ENCODE assay signal across 34 mouse cellular contexts in the genomic region with DNA sequence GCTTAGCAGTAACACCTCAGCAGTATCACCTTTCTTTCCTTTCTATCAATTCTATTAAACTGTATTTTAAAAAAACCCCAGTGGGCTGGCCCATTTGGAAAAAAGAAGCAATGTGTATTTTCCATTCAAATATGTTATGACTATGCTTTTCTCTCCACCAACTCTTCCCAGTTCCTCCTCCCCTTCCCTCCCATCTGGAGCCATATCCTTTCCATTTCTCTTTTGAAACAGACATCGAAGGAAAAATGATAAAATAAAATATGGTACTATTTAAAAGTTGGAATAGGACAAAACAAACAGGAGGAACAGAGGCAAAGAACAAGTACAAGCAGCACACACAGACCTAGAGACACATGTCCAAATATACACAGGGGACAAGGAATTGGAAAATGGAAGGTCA.
"Had no signal": no experiment of that assay in that cellular context is flagged by ENCODE, and none has a peak within 500 bp of the region (broad histone marks: within the 10 kb centered on the region; RNA-seq: fewer than 3 reads in every experiment).

No protein-coding gene starts in this region.

- H3K4me3 ChIP-seq: heart, embryonic 12.5 days; heart, embryonic 13.5 days; heart, embryonic 15.5 days; hindbrain, embryonic 10.5 days; hindbrain, embryonic 12.5 days; hindbrain, embryonic 13.5 days; hindbrain, embryonic 15.5 days; intestine, embryonic 15.5 days; kidney, embryonic 15.5 days; layer of hippocampus, adult 2 months; left cerebral cortex, adult 2 months had no signal

- ATAC-seq: hindbrain, postnatal 0 days; inflammation-experienced regulatory T-cells, adult 6 months; intestine, embryonic 15.5 days; intestine, embryonic 16.5 days; intestine, postnatal 0 days had no signal

- H3K4me2 ChIP-seq: heart, embryonic 11.5 days; heart, embryonic 12.5 days; heart, embryonic 13.5 days; heart, embryonic 15.5 days; hindbrain, embryonic 12.5 days; hindbrain, embryonic 13.5 days; hindbrain, embryonic 14.5 days; hindbrain, embryonic 15.5 days; intestine, embryonic 15.5 days; kidney, embryonic 15.5 days had no signal

- DNase-seq: heart, postnatal 10 days; heart, postnatal 14 days; heart, postnatal 36 days; heart, postnatal 4 days; kidney, adult 11 months; kidney, adult 18-20 months; kidney, adult 2 months; kidney, adult 8-10 months; kidney, adult 9 months; kidney, postnatal 10 days; kidney, postnatal 14 days; kidney, postnatal 25 days; kidney, postnatal 36 days; kidney, postnatal 4 days; layer of hippocampus, adult 9-11 months; layer of hippocampus, postnatal 36 days had no signal

- H3K36me3 ChIP-seq: heart, embryonic 12.5 days; heart, embryonic 13.5 days; heart, embryonic 15.5 days; hindbrain, embryonic 10.5 days; hindbrain, embryonic 12.5 days; hindbrain, embryonic 13.5 days; hindbrain, embryonic 15.5 days; intestine, embryonic 15.5 days; kidney, embryonic 15.5 days had no signal

- H3K27ac ChIP-seq: heart, embryonic 13.5 days; heart, embryonic 15.5 days; hindbrain, embryonic 10.5 days; hindbrain, embryonic 12.5 days; hindbrain, embryonic 13.5 days; hindbrain, embryonic 14.5 days; hindbrain, embryonic 15.5 days; hindbrain, postnatal 0 days; intestine, embryonic 15.5 days; kidney, embryonic 15.5 days; kidney, postnatal 0 days; layer of hippocampus, adult 2 months; left cerebral cortex, adult 2 months had no signal

- H3K9ac ChIP-seq: heart, embryonic 12.5 days; heart, embryonic 13.5 days; heart, embryonic 15.5 days; hindbrain, embryonic 12.5 days; hindbrain, embryonic 13.5 days; hindbrain, embryonic 14.5 days; hindbrain, embryonic 15.5 days; intestine, embryonic 15.5 days; kidney, embryonic 15.5 days had no signal

- H3K4me1 ChIP-seq: heart, embryonic 12.5 days; heart, embryonic 13.5 days; heart, embryonic 15.5 days; hindbrain, embryonic 10.5 days; hindbrain, embryonic 12.5 days; hindbrain, embryonic 13.5 days; hindbrain, embryonic 15.5 days; intestine, embryonic 15.5 days; kidney, embryonic 15.5 days had no signal

- H3K9me3 ChIP-seq: heart, embryonic 12.5 days; heart, embryonic 13.5 days; heart, embryonic 15.5 days; hindbrain, embryonic 10.5 days; hindbrain, embryonic 12.5 days; hindbrain, embryonic 13.5 days; hindbrain, embryonic 15.5 days; intestine, embryonic 15.5 days; kidney, embryonic 15.5 days had no signal

- H3K27me3 ChIP-seq: heart, embryonic 12.5 days; heart, embryonic 13.5 days; heart, embryonic 15.5 days; hindbrain, embryonic 12.5 days; hindbrain, embryonic 13.5 days; hindbrain, embryonic 15.5 days; intestine, embryonic 15.5 days; kidney, embryonic 15.5 days had no signal
